Mouse (Mus musculus) common myeloid progenitor, adult 5-6 weeks (primary cell): ENCODE results near the gene Elp1. TPM values are rescaled to one million over a fixed set of nuclear protein-coding genes. Genes with fewer than 3 reads are reported as not detected.

Source experiments
- ATAC-seq: replicated peaks from 2 replicates; pipeline ENCODE4 v1.8.0; 2016; ENCODE audit warnings: low read depth, mild to moderate bottlenecking, moderate TSS enrichment, inconsistent platforms; ENCODE audit not compliant: poor library complexity, severe bottlenecking
- total RNA-seq: library from RNA; stranded (forward); fragments of 200-1000, 187-1606 nt; gene quantifications from 2 replicates; pipeline ENCODE4 v1.2.3, GENCODE M21; 2017

Gene Elp1
- total RNA-seq, 1 experiment from 2014 or later = 42.8 TPM

GRCm38 (mm10) chr4:56791373-56791772, 10.8 kb downstream of the Elp1 start:
- no peak for ATAC-seq

GRCm38 (mm10) chr4:56771065-56771464, 31.1 kb downstream of the Elp1 start:
- ATAC-seq = no peak

- ATAC-seq = no peak
Observed at GRCm38 (mm10) chr4:56768913-56769312, 33.2 kb downstream of the Elp1 start.

- no peak for ATAC-seq
Observed at GRCm38 (mm10) chr4:56767861-56768284, 34.3 kb downstream of the Elp1 start.

- peak; percentile 45; the same call in 1 of the 2 replicates for ATAC-seq
Observed at GRCm38 (mm10) chr4:56757693-56758092, 44.4 kb downstream of the Elp1 start.

GRCm38 (mm10) chr4:56756966-56757600, 45.0 kb downstream of the Elp1 start:
- ATAC-seq = peak; percentile 84

GRCm38 (mm10) chr4:56756021-56756420, 46.1 kb downstream of the Elp1 start:
- no peak for ATAC-seq

GRCm38 (mm10) chr4:56747456-56747855, 54.7 kb downstream of the Elp1 start:
- ATAC-seq = no peak

GRCm38 (mm10) chr4:56746345-56746744, 55.8 kb downstream of the Elp1 start:
- no peak for ATAC-seq

GRCm38 (mm10) chr4:56743363-56744195, 58.6 kb downstream of the Elp1 start, which contains the start of gene Actl7a:
Gene Actl7a, plus strand, starts transcription at chr4:56743413.
- no peak for ATAC-seq

GRCm38 (mm10) chr4:56742698-56743097, 59.4 kb downstream of the Elp1 start:
- no peak for ATAC-seq

- ATAC-seq = no peak
Observed at GRCm38 (mm10) chr4:56741041-56741493, 61.1 kb downstream of the Elp1 start, which contains the start of gene Actl7b. Gene Actl7b, minus strand, starts transcription at chr4:56741443.

GRCm38 (mm10) chr4:56740611-56741010, 61.5 kb downstream of the Elp1 start:
- ATAC-seq = no peak

- no peak for ATAC-seq
Observed at GRCm38 (mm10) chr4:56740020-56740485, 62.1 kb downstream of the Elp1 start, which contains the start of gene Gm26657. Gene Gm26657, plus strand, starts transcription at chr4:56740070.

GRCm38 (mm10) chr4:56725839-56726238, 76.3 kb downstream of the Elp1 start:
- no peak for ATAC-seq

GRCm38 (mm10) chr4:56723237-56723636, 78.9 kb downstream of the Elp1 start:
- ATAC-seq = no peak

GRCm38 (mm10) chr4:56722346-56722745, 79.8 kb downstream of the Elp1 start:
- no peak for ATAC-seq

GRCm38 (mm10) chr4:56721469-56721868, 80.7 kb downstream of the Elp1 start:
- ATAC-seq = 0 out of 2 replicates have a peak, but pooled peaks have one; percentile 42

- ATAC-seq = no peak
Observed at GRCm38 (mm10) chr4:56720403-56720802, 81.7 kb downstream of the Elp1 start.

- ATAC-seq = no peak
Observed at GRCm38 (mm10) chr4:56719456-56719855, 82.7 kb downstream of the Elp1 start.
